Mouse (Mus musculus): ENCODE results near the gene Atp13a3.
"Not testable (repeated sequence)": the region's sequence is repeated elsewhere in the genome, so short reads cannot be mapped to it uniquely, and the experiment has no call there.

Atp13a3 gene

DNA sequence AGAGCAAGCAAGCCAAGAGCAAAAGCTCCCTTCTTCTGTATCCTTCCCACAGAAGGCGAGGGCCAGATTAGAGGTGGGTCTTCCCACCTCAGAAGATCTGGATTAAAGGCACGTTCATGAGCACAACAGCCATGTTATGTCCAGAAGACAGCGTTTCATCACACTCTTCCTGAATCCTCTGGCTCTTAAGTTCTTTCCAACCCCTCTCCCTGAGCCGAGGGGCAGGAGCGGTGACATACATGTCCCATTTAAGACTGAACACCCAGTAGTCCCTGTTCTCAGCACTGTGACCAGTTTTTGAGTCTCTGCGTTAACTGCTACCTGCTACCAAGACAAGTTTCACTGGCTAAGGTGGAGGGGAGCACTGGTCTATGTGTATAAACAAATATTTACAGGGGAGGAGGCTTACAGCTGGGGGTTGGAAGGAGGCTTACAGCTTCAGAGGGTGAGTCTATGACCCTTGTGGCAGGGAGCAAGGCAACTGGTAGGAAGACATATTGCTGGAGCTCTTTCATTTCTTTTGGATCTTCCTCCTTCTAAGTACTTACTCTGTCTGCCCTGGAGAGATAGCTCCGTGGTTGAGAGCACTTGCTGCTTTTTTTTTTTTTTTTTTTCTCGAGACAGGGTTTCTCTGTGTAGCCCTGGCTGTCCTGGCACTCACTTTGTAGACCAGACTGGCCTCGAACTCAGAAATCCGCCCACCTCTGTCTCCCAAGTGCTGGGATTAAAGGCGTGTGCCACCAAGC lies at the start of gene Atp13a3:
Gene Atp13a3, minus strand, starts transcription at position 51 of the 746 bp plus-strand sequence.
- no peak for DNase-seq (ENCODE audit: low spot score)

DNA sequence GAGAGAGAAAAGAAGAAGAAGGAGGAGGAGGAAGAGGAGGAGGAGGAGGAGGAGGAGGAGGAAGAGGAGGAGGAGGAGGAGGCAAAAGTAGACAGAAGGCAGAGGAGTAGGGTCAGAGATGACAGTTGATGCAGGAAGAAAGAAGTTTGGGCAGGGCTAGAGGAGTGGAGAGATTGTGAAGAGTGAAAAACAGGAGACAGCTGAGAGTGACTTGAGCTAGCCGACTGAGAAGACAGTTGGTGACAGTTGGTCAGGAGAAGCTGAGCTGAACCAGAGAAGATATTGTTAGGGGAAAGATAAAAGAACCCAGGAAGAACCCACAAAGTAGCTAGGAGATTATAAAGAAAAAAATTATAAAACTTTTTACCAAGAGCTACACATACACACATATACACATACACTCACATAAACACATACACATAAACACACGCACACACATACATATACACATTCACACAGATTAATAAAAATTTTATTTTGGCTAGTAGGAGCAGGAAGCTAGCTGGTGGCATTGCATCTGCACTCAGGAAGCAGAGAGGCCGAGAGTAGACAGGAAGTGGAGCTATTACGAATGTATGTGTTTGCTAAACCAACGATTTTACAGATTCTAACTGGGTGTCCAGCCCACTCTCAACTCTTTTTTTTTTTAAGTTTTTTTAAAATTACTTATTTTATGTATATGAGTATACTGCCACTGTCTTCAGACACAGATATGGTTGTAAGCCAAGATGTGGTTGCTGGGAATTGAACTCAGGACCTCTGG lies 47.6 kb upstream of the Atp13a3 start:
- no peak for DNase-seq (ENCODE audit: low spot score)

DNA sequence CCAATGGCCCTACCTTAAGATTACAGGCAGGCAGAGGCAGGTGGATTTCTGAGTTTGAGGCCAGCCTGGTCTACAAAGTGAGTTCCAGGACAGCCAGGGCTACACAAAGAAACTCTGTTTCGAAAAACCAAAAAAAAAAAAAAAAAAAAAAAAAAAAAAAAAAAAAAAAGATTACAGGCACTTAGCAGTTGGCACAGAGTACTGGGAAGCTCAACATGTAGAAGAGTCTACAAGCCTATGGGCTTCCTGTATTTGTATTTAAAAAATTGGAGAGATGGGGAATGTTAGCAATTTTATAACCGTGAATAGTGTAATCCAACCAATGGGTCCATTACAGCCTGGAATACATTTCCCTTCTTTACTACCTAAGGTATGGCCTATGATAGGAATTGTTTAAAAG lies 45.4 kb upstream of the Atp13a3 start:
- DNase-seq (ENCODE audit: low spot score) = not testable (repeated sequence)

DNA sequence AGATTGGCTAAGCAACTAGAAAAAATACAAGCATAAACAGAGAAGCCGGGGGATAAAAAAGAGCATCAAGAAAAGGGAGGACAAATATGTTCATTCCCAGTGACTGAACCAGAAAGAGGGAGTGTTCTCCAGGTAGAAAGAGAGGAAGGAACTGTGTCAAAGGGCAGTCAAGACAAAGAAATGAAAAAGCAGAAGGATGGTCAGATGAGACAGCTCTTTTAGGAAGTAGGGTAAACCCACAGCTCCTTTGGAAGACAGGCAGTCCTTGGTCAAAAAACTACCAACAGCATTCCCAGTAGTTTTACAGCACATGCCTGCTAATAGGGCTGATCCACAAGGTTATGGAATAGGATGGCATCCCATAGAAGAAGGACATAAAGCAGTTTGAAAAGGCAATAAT lies 43.2 kb upstream of the Atp13a3 start:
- DNase-seq (ENCODE audit: low spot score) = no peak

DNA sequence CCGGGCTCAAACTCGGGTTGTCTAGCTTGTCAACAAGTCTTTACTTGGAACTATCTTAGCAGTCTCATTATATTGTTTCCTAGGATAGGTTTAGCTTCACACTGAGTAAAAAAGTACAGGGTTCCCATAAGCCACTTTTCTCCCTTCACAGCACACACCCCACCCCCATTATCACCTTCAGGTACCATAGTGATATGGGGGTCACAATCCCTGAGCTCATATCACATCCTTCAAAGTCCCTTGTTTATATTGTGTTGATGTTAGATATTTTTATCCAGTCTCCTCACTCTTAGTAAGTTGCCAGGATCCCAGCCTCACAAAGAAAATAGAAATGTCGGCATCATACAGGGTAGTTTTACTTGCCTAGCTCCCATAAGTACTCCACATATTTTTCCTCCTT lies 42.4 kb upstream of the Atp13a3 start:
- DNase-seq (ENCODE audit: low spot score) = no peak

DNA sequence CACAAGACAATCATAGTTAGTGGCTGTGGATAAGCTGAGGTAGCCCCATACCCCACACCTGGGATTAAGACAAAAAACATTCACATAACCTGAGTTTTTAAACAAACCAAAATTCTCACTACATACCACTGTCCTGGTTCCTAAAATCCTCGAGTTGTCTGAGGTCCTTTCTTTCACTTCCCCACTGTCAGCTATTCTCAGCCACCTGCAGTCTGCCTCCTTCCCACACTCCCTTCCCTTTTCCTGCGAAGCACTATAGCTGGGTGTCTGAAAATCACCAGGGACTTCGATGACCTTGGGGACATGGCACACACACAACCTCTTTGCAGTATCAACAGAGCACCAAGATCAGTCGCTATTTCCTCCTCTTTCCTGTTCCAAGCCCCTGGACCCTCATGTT lies 41.9 kb upstream of the Atp13a3 start:
- DNase-seq (ENCODE audit: low spot score) = no peak

DNA sequence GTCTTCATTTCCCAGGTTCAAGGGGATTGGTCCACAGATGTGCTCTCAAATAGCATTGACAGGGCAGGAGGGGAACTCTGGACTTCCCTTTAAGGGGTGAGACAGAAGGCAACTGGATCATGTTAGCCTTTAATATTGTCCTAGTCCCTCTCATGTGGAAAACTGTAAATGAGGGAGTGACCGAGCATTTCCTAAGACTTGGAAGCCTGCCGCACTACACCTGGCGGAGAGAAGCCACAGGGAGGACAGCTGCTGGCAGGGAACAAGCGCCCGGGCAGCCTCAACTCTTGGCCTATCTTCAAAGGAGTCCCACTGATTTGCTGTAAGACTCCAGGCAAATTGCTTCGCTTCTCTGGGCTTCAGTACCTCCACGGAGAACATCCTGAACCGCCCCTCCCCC lies 37.6 kb upstream of the Atp13a3 start:
- no peak for DNase-seq (ENCODE audit: low spot score)

DNA sequence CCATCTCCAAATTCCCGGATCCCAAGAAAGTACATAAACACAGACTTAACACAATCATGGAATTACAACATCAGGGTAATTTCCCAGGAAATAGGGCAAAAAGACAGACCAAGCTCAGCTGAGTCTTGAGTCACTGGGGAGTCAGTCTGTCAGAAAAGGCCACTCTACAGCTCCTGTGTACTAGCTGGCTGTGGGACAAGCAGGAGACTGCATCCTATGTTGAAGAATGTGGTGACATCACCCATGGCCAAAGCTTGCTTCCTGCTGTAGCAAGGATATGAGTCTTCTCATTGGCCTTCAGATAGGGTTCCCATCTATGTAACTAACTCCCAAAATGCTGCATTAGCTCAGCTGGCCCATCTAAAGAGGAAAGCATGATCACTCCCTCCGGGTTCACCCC lies 36.7 kb upstream of the Atp13a3 start:
- no peak for DNase-seq (ENCODE audit: low spot score)

DNA sequence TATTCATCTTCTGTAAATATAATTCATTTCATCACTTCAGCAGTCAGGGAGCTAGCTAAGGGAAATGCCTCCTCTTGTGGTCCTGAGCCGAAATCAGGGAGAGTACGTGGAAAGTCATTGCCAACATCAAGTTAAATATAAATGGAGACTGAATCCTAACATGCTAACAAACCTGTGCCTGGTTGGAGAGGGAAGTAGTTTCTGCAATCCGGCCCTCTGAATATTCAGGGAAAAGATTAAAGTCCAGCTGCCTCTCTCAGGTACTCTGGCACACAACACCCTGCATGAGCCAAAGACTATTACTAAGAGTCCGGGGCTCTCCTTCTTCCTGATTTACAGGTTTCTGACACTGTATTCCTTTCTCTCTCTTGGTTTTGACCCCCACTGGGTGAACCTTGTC lies 35.6 kb upstream of the Atp13a3 start:
- no peak for DNase-seq (ENCODE audit: low spot score)

DNA sequence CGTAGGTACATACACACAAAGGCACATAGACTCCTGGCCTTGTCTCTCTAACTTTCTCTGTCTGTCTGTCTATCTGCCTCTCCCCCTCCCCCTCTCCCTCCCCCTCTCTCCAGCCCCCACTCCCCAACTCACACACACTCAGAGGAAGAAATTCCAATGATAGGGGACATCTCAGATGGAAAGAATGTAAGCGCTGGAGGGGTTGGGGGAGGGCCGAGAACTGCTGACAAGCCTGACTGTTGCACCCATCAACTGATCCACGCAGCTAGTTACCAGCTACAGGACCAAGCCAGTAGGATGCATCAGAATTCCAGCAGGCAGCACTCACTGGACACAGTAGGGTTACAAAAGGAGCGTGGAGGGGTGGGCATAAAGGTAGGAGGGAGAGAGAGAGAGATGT lies 34.1 kb upstream of the Atp13a3 start:
- DNase-seq (ENCODE audit: low spot score) = no peak

DNA sequence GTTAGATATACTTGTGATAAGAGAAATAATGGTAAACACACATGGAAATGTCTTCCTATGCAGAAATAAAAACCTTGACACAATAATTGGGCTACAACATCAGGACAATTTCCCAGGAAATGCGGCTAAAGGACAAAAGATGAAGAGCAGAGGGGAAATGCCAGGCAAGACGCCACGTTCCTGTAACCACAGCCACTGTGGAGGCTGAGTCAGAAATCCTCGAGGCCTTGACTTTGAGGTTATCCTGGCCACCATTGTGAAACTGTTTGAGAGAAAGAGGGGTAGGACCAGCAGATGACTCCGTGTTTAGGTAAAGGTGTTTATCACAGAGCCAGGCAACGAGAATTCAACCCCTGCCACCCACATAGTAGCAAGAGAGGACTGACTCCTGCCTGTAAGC lies 33.6 kb upstream of the Atp13a3 start:
- DNase-seq (ENCODE audit: low spot score) = no peak

DNA sequence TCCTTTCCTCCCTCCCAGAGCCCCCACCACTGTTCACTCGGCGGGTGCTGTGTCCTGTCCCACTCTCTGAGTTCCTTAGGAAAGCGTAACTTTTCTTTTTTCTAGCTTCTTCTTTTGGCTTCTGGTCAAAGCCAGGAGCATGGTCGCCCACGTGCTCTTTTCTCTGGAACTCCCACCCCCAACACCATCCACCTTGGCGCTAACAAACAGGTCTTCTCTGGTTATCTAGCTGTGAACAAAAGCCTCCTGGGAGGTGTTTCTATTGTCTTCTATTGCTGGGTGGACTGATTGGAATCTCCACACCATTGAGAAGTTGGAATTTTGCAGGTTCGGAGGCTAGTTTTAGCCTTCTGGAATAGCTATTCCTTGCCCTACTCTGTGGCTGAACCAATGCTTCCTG lies 30.5 kb upstream of the Atp13a3 start:
- no peak for DNase-seq (ENCODE audit: low spot score)

DNA sequence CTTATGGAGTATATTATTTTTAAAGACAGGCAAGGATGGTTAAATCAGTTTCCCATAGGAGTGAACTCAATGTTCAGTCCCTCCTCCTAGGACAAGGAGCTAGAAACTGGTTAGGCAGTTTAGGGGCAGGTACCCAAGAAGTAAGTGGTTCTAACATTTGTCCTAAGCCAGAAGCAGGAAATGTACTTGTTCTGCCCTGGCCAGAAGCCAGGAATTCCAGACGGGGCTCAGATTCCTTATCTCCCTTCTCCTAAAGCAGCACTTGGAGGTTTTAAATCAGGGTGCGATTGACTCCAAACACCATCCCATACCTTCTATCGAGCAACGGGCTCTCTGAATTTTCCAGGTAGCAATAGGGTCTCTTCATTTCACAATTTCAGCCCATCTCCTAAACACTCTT lies 29.6 kb upstream of the Atp13a3 start:
- no peak for DNase-seq (ENCODE audit: low spot score)

DNA sequence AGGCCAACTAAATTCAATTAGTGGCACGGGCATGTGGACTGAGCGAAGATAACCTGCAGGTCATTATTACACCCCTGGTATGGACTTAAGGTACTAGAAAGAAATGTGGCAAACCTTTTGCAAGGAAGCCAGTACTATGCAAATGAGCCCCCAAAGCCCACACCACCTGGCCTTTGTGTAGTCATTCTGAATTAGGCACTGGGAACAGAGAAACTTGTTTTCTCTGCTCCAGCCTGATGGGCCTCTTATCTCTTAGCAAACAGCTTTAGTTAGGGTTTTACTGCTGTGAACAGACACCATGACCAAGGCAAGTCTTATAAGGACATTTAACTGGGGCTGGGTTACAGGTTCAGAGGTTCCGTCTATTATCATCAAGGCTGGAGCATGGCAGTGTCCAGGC lies 27.4 kb upstream of the Atp13a3 start:
- no peak for DNase-seq (ENCODE audit: low spot score)

DNA sequence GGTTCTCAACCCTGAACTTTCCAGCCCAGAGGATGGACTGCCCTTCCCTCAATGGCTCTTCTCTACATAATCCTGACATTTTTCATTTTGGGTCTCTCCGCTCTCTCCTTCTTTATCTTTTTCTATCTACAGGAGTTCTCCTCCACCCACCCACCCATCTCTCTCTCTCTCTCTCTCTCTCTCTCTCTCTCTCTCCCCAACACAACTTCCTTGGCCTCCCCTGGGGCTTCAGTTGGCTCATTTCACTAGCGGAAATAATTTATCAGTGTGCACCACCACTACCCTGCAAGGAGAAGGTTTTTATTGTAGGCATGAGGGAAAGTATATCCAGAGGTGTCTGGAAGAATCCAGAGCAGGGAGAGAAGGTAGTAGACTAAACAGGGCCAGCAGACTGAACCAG lies 26.3 kb upstream of the Atp13a3 start:
- DNase-seq (ENCODE audit: low spot score) = no peak

DNA sequence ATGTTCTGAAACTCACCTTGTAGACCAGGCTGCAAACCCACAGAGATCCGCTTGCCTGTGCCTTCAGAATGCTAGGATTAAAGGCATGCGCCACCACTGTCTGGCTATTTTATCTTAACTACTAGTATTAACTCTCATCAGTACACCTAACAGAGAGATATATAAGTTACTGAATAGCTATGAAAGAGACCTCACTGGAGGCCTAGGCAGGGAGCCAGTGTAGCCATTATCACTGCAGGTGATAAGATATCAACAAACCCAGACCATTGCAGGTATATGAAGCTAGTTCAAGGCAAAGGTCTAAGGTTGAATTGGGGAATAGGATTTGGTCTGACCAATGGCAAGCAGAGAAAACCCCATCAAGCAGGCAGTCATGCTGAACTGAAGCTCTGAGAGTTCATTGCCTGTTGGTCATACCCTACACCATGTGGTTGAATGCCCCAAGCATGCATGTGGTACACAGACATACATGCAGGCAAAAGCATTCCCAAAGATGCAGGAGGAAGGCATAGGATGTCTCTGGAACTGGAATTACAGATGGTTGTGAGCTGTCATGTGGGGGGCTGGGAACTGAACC lies 24.8 kb upstream of the Atp13a3 start:
- DNase-seq (ENCODE audit: low spot score) = no peak

DNA sequence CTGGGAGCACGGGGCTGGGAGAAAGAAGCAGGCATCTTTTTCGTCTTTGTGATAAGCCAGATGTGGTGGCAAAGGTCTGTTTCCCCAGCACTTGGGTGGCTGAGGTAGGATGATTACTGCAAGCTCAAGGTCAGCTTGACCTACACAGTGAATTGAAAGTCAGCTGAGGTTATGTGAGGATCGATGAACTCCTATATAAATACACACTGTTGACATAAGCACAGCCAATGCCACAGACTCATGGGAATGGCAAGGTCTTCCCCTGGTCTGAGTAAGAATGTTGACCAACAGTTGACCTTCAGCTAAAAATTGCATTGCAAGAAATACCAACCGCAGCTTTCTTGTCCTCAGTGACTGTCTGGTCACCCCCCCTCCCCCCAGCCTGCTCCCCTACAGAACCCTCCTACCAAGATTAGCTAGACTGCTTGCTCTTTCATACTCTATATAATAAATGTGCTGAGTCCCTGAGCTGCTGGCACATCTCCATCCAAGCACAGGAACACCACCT lies 23.0 kb upstream of the Atp13a3 start:
- DNase-seq (ENCODE audit: low spot score) = no peak

DNA sequence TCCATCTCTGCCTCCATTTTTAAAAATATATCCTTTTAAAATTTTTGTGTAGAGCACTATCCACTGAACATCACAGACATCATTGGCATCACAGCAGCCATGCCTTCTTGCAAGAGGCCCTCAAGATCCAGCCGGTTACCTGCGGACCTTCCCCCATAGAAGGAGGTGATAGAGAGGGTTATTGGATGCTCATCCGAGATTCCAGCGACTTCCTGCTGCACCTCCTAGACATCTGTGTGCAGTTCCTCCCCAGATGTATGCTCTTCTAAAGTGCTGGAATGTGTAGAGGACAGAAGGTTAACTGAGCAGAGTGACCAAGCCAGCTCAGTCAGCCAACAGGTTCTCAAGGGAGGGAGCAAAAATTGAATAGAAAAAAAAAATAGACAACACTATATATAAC lies 21.7 kb upstream of the Atp13a3 start:
- no peak for DNase-seq (ENCODE audit: low spot score)

DNA sequence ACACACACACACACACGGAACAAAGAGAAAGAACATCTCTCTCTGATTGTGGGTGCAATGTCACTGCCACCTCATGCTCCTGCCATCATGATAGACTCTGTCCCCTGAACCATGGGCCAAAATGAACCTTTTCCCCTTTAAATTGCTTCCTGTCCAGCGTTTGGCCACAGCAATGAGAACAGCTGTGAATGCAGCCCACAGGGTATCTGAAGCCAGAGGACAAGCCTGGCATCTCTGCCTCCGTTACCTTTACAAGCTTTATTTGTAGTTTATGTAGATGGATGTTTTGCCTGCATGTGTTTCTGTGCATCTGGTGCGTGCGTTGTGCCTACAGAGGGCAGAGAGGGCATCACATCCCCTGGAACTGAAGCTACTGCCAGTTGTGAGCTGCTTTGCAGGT lies 21.2 kb upstream of the Atp13a3 start:
- DNase-seq (ENCODE audit: low spot score) = no peak

DNA sequence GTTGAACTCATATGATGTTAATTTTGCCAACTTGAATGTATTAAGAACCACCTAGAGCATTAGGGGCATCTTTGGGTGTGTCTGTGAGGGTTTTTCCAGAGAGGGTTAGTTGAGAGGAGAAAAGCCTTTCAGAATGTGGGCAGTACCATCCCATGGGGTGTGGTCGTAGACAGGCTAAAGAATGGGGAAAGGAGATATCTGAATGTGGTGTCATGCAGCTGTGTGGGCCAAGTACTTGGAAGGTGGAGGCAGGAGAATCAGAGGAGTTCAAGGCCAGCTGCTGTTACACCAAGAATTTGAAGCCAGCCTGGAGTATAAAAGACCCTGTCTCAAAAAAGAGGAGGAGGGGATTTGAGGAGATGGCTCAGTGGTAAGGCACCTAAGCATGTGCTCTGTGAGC lies 20.2 kb upstream of the Atp13a3 start:
- no peak for DNase-seq (ENCODE audit: low spot score)

DNA sequence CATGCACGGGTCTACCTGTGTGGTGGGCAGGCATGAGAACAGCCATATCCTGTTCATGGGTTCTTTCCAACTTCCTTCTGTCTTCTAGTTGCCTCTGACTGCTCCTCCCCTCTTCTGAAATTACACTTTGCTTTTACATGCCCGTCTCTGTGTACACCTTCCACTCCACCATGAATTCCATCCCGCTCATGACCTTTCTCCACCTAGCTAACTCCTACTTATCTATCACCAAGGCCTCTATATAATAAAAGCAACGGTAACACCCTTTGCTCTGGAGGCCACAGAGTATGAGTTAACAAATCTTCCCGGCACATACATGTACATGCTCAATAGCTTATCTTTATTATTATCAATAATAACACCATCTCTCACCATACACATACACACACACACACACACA lies 18.3 kb upstream of the Atp13a3 start:
- DNase-seq (ENCODE audit: low spot score) = no peak

DNA sequence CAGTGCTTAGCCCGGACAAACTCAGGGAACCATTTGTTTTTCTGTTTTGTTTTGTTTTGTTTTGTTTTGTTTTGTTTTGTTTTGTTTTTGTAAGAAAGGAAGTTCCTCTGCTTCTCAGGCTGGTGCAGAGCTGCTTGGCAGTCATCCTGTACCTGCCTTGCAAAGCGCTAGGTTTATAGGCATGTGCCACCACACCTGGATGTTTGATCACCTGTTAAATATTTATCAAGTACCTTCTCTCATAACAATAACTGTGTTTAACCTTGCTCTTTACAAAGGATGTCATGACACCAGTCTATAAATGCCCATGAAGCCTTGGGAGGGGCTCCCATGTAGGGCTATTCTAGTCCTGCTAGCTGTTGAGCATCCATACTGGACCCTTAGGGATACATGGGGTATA lies 10.9 kb upstream of the Atp13a3 start:
- DNase-seq (ENCODE audit: low spot score) = no peak

DNA sequence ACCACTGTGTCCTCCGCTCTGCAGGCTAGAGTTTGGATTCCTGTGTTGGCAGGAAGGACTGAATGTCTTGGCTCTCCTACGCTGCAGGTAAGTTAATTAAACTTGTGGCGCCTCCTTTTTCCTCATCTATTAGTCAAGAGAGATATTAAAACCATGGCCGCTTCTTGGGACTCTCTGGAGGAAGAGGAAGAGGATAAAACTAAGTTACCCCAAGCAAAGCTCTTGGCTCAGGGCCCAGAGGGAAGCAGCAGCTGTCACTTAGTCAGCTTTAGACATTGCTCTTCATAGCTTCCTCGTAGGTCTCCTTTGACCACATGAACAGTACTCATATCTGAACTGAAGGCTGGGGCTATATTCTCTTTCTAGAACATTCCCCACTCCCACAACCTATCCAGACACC lies 10.5 kb upstream of the Atp13a3 start:
- DNase-seq (ENCODE audit: low spot score) = no peak
